Mouse (Mus musculus): ENCODE data around the gene Nebl. TPM values are rescaled to one million over a fixed set of nuclear protein-coding genes. Genes with fewer than 3 reads are reported as not detected.

The Nebl gene
- polyA plus RNA-seq, 1 experiment from 2014 or later, result 19.5 TPM

DNA sequence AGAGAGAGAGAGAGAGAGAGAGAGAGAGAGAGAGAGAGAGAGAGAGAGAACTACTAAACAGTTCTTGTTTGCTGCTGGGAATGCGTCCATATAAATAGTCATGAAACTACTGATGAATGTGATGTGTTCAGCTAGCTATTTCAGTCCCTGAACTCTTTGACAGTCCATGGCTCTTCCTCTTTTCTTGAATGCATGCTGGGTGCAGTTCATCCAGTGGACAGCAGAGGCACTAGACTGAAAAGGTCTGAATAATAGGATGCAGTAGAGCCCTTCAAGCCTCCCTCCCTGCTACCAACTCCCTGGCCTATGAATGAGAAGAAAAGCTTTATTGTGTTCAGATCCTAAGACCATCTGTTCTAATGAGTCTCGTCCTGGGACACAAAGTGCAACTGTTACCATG lies 223.9 kb downstream of the Nebl start:
- no peak for ATAC-seq (ENCODE audit: insufficient number of reproducible peaks, low FRiP score, low TSS enrichment, low read depth)
- Histone ChIP-seq H3K9me3 (replicated peaks) (no peaks in the 10 kb centered on the region), H3K4me3 (replicated peaks) (no peak overlapping the region), H3K27me3 (no peaks in the 10 kb centered on the region), H3K4me1 (no peaks in the 10 kb centered on the region), H3K4me2 (replicated peaks) (no peak overlapping the region), H3K9ac (no peak overlapping the region), H3K36me3 (no peaks in the 10 kb centered on the region), H3K27ac (replicated peaks) (no peak overlapping the region)
- 79% methylated on average over 2 of the region's 2 CpGs for WGBS

DNA sequence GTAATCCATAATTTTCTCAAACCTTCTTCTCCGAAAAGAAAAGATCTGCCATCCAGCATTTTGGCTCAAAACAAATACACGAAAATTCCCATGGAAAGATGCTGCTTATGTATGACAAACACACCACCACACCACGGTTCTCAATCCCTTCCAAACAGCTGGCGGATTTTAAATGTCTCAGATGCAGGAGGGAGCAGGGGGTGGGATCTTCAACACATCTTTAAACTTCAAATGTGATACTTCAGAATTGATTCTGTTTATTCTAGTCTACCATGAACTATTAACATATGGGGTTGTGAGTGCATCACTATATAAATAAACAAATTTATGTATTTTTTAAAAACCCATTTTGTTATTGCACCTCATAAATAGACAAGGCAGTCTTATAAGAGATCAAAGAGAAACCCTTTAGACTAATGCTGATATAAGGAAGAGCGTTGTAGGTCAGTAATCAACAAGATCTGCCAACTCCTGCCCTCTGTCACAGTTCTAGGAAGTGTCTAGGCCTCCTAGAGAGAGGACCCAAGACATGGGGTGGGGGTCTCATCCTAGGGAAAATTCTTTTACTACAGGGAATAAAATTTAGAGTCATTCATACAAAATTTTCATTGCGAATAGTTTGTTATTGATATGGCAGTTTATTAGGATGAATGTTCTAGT lies 227.0 kb downstream of the Nebl start:
- Histone ChIP-seq H3K4me2 (replicated peaks) (no peak overlapping the region), H3K27me3 (no peaks in the 10 kb centered on the region), H3K9me3 (replicated peaks) (no peaks in the 10 kb centered on the region), H3K4me3 (replicated peaks) (no peak overlapping the region), H3K9ac (no peak overlapping the region), H3K36me3 (no peaks in the 10 kb centered on the region), H3K4me1 (no peaks in the 10 kb centered on the region), H3K27ac (replicated peaks) (no peak overlapping the region)
- 79% methylated on average over 6 of the region's 6 CpGs for WGBS
- no peak for ATAC-seq (ENCODE audit: insufficient number of reproducible peaks, low FRiP score, low TSS enrichment, low read depth)

DNA sequence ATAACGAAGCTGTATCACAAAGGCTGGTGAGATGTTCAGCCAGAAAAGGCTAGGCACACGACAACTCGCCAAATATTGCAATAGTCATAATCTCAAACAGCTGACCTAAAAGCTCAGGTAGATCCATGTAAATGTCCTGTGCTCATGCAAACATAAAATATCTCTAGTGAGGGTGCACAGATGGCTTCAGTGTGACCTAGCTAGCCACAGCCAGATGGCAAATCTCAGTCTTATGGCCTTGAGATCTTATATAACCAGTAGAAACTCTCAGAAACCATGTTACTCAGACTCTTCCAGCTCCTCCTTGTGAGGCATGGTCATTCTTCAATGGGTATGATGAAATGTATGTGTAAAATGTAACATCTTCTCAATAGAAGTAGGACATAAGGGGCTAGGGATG lies 230.2 kb downstream of the Nebl start:
- Histone ChIP-seq H3K4me3 (replicated peaks) (no peak overlapping the region), H3K36me3 (no peaks in the 10 kb centered on the region), H3K9me3 (replicated peaks) (no peaks in the 10 kb centered on the region), H3K9ac (no peak overlapping the region), H3K4me1 (no peaks in the 10 kb centered on the region), H3K4me2 (replicated peaks) (no peak overlapping the region), H3K27ac (replicated peaks) (no peak overlapping the region), H3K27me3 (no peaks in the 10 kb centered on the region)
- 89% methylated on average over 3 of the region's 3 CpGs for WGBS
- no peak for ATAC-seq (ENCODE audit: insufficient number of reproducible peaks, low FRiP score, low TSS enrichment, low read depth)

DNA sequence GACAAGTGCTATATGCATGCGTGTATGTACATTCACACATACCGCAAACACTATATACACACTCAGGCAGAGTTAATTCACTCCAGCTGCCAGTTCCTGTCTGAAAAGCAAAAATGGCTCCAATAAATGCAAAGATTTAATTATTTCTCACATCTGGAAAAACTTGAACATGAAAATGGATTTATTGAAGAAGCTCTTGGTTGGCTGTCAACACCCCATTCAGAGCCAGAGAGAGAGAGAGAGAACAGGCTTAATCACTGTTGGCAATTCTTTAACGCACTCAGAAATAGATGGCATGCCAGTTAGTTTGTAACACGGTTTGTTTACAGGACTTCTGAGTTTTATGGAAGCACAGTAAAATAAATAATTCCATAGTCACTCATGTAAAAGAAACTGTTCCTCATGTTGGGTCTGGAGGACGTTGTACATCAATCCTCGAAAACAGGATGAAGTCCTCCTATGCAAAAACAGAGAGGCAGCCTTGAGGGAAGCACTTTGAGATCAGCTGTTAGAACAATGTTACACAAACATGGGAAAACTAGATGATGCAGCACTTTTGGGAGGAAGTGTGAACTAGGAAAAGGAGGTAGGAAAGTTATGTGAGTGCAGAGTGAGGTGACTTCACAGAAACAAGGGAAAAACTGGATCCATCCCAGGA lies 265.6 kb downstream of the Nebl start:
- no peak for ATAC-seq (ENCODE audit: insufficient number of reproducible peaks, low FRiP score, low TSS enrichment, low read depth)
- WGBS, result 46% methylated on average over 6 of the region's 6 CpGs
- H3K27ac ChIP-seq (replicated peaks), result no peak overlapping the region

DNA sequence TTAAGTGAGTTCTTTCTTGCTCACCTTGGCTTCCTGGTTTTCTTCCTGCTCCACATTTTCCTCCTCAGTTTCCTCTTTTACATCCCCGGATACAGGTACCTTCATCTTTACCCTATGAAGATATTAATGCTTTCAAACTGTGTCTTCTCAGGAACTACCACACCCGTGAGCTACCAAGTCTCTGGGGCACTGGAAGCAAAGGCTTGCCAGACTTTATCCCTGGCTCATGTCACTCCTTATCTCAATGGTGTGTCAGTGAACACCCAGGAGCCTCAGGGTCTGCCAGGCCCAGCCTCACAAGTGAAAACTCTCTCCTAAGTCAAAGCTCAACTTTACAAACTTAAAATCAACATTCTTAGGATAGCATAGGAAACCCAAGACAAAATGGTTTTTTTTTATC lies 270.8 kb downstream of the Nebl start:
- ATAC-seq (ENCODE audit: insufficient number of reproducible peaks, low FRiP score, low TSS enrichment, low read depth), result no peak

More for the DNA sequence above, 265.6 kb downstream of the Nebl start:
- Histone ChIP-seq H3K9me3 (replicated peaks) (no peaks in the 10 kb centered on the region), H3K36me3 (no peaks in the 10 kb centered on the region), H3K4me3 (replicated peaks) (no peak overlapping the region), H3K4me1 (no peaks in the 10 kb centered on the region), H3K27me3 (no peaks in the 10 kb centered on the region), H3K9ac (no peak overlapping the region), H3K4me2 (replicated peaks) (no peak overlapping the region)

DNA sequence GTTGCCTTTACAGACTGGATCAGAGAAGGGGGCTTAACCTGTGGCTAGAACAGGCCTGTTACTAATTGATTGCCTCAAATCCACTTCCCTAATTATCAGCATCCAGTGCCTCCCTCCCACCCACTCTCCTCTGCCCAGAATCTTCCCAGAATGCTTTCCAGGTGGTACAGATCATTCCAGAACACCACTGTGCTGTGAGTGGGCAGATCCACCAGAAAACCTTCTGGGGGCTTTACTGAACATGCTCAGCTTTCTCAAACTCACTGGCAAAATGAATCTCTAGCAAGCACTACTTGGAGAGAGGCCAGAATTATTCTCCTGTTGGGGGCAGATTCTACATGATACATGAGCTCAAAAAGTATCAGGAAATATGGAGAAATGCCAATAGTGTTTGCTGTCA lies 277.6 kb downstream of the Nebl start:
- Histone ChIP-seq H3K36me3 (no peaks in the 10 kb centered on the region), H3K9ac (no peak overlapping the region), H3K4me1 (no peaks in the 10 kb centered on the region), H3K9me3 (replicated peaks) (no peaks in the 10 kb centered on the region), H3K4me3 (replicated peaks) (no peak overlapping the region), H3K27me3 (no peaks in the 10 kb centered on the region), H3K27ac (replicated peaks) (no peak overlapping the region), H3K4me2 (replicated peaks) (no peak overlapping the region)
- no peak for ATAC-seq (ENCODE audit: insufficient number of reproducible peaks, low FRiP score, low TSS enrichment, low read depth)

More for the DNA sequence above, 270.8 kb downstream of the Nebl start:
- Histone ChIP-seq H3K36me3 (no peaks in the 10 kb centered on the region), H3K4me1 (no peaks in the 10 kb centered on the region), H3K4me2 (replicated peaks) (no peak overlapping the region), H3K27me3 (no peaks in the 10 kb centered on the region), H3K9ac (no peak overlapping the region), H3K9me3 (replicated peaks) (no peaks in the 10 kb centered on the region), H3K27ac (replicated peaks) (no peak overlapping the region), H3K4me3 (replicated peaks) (no peak overlapping the region)
- WGBS, result 78% methylated on average over 2 of the region's 2 CpGs

DNA sequence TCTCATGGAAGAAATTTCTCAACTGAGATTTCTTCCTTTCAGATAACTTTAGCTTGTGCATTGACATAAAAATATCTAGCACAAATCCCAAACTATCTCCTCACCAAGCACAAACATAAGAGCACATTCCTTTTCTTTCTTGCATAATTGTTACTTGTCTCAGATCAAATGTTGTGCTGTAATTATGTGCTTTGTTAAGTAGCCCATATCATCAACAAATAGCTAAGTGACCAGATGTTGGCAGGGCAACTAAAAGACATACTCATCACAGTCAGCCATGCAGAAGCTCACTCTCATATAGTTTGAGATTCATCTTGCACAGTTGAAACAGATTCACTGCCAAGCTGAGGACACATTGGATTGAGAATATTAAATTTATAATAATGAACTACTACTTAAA lies 282.9 kb downstream of the Nebl start:
- Histone ChIP-seq H3K36me3 (no peaks in the 10 kb centered on the region), H3K4me3 (replicated peaks) (no peak overlapping the region), H3K4me2 (replicated peaks) (no peak overlapping the region), H3K9me3 (replicated peaks) (no peaks in the 10 kb centered on the region), H3K27me3 (no peaks in the 10 kb centered on the region), H3K4me1 (no peaks in the 10 kb centered on the region), H3K27ac (replicated peaks) (no peak overlapping the region), H3K9ac (no peak overlapping the region)
- no peak for ATAC-seq (ENCODE audit: insufficient number of reproducible peaks, low FRiP score, low TSS enrichment, low read depth)

DNA sequence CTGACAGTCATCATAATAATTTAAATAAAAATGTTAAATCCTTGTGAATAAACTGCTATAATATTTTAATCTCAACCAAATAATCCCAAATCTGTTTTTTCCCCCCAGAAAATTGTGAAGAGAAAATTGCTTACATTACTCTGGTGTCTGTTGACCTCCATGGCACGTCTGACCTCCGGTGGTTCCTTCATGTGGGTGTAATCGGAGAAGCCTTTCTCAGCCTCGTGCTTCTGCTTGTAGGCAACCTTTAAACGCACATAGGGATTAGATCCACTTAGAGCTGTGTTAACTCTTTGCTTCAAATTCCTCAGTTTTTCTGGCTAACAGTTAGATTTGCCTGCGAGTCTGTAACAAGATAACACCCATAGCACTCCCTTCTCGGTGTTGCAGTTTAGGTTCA lies 287.7 kb downstream of the Nebl start:
- Histone ChIP-seq H3K9ac (no peak overlapping the region), H3K4me1 (no peaks in the 10 kb centered on the region), H3K27ac (replicated peaks) (no peak overlapping the region), H3K36me3 (no peaks in the 10 kb centered on the region), H3K9me3 (replicated peaks) (no peaks in the 10 kb centered on the region), H3K4me2 (replicated peaks) (no peak overlapping the region), H3K4me3 (replicated peaks) (no peak overlapping the region), H3K27me3 (no peaks in the 10 kb centered on the region)
- WGBS, result 15% methylated on average over 7 of the region's 7 CpGs
- ATAC-seq (ENCODE audit: insufficient number of reproducible peaks, low FRiP score, low TSS enrichment, low read depth), result no peak

DNA sequence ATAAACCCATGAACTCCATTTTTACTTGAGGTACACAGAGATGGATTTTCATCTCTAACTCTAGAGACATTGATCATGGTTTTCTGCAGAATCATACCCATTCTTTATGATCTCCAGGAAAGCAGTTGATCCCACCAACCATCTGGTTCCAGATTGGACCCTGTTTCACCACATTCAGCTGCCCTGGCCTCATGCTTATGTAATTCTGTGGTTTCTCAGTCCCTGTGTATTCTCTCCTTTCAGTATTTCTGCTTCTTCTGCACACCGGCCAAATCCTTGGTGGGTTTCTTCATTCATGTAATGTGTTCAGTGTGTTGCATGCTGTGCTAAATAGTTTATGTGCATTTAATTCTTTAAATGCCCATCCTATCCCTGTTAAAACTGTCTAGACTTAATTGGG lies 292.9 kb downstream of the Nebl start:
- Histone ChIP-seq H3K4me1 (no peaks in the 10 kb centered on the region), H3K27me3 (no peaks in the 10 kb centered on the region), H3K4me2 (replicated peaks) (no peak overlapping the region), H3K4me3 (replicated peaks) (no peak overlapping the region), H3K36me3 (no peaks in the 10 kb centered on the region), H3K9ac (no peak overlapping the region), H3K9me3 (replicated peaks) (no peaks in the 10 kb centered on the region), H3K27ac (replicated peaks) (no peak overlapping the region)
- WGBS, result 46% methylated on average over 1 of the region's 1 CpGs
- ATAC-seq (ENCODE audit: insufficient number of reproducible peaks, low FRiP score, low TSS enrichment, low read depth), result no peak

DNA sequence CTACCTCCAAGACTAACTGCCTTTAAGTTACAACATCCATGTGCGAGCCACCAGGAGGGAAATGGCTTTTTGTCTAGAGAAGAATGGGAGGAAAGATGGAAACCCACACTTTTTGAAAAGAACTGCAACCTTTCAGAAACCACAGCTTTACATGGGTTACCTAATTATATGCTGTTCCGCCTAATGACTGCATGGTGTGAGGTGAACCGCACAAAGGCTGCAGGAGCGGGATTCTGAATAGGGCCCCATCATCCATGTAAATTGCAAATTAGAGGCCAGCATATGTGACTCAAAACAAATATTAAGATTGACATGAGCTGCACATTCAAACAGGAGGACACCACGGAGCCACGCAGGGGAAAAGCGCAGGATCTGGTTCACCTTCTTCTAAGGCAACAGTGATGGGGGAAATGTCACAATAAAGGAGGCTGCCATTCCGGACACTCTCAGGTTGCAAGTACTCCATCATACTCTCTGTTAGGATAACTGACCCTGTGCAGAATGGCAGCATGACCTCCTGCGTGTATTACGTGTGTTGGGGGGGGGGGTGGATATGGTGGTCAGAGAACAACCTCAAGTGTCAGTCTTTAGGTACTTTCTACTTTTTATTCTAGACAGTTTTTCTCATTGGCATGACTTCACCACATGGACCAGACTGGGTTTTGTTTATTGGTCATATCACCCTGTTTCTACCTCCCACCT lies 294.4 kb downstream of the Nebl start:
- H3K4me2 ChIP-seq (replicated peaks), result no peak overlapping the region
- no peaks in the 10 kb centered on the region for H3K4me1 ChIP-seq
- H3K9me3 ChIP-seq (replicated peaks), result no peaks in the 10 kb centered on the region
- WGBS, result 70% methylated on average over 10 of the region's 10 CpGs
- ATAC-seq (ENCODE audit: insufficient number of reproducible peaks, low FRiP score, low TSS enrichment, low read depth), result peak; percentile 24; the same call in 1 of the 2 replicates
- H3K27me3 ChIP-seq, result no peaks in the 10 kb centered on the region
- H3K36me3 ChIP-seq, result no peaks in the 10 kb centered on the region
- no peak overlapping the region for H3K27ac ChIP-seq (replicated peaks)
- no peak overlapping the region for H3K4me3 ChIP-seq (replicated peaks)
- no peak overlapping the region for H3K9ac ChIP-seq

DNA sequence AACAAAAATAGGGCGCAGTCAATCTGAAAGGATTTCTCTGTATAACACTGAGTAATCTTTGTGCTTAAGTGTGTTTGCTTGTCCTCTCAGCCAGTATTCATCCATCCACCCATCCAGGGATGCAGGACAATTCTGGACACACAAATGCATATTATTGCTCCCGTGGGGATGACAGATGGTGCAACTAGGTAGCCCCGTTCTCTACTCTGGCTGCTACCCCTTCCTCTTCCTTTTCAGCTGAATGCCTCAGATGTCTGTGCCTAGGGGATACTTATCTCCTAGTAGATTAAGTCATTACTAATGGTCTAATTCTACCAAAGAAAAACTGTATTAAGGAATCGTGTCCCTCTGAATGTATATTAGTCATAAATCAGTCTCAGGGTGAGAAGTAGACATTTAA lies 296.0 kb downstream of the Nebl start:
- H3K27ac ChIP-seq (replicated peaks), result no peak overlapping the region
- ATAC-seq (ENCODE audit: insufficient number of reproducible peaks, low FRiP score, low TSS enrichment, low read depth), result no peak

More for the DNA sequence above, 296.0 kb downstream of the Nebl start:
- H3K9me3 ChIP-seq (replicated peaks), result no peaks in the 10 kb centered on the region
- H3K36me3 ChIP-seq, result no peaks in the 10 kb centered on the region
- H3K27me3 ChIP-seq, result no peaks in the 10 kb centered on the region
- H3K4me1 ChIP-seq, result no peaks in the 10 kb centered on the region
- no peak overlapping the region for H3K4me3 ChIP-seq (replicated peaks)
- no peak overlapping the region for H3K4me2 ChIP-seq (replicated peaks)
- WGBS, result 78% methylated on average over 4 of the region's 4 CpGs
- H3K9ac ChIP-seq, result no peak overlapping the region

Data from embryonic facial prominence, embryonic 15.5 days (tissue).